Mouse (Mus musculus): Measurements from ENCODE around the gene Grid2.

- TF ChIP-seq CTCF (IDR thresholded peaks at IDR 0.05; ENCODE audit: control insufficient read depth, insufficient read depth, insufficient replicate concordance, low read depth, low read length), result no peak
- no peak for TF ChIP-seq POLR2A (IDR thresholded peaks at IDR 0.05; ENCODE audit: control insufficient read depth, low read depth, low read length)
Measured at GRCm38 (mm10) chr6:64490313-64491067, 1234.8 kb downstream of the Grid2 start.
